Mouse (Mus musculus) embryonic facial prominence, embryonic 15.5 days (tissue): Measurements from ENCODE around the gene Laptm4a. TPM values are rescaled to one million over a fixed set of nuclear protein-coding genes. Genes with fewer than 3 reads are reported as not detected.
"Not testable (repeated sequence)": the region's sequence is repeated elsewhere in the genome, so short reads cannot be mapped to it uniquely, and the experiment has no call there.

Experiments used
- ATAC-seq: fragments of 200-750 bp; cut with Nextera tagmentation; 2 replicates; pipeline ENCODE4 v1.8.0; 2017; ENCODE audit warnings: low read depth, moderate TSS enrichment; ENCODE audit not compliant: insufficient number of reproducible peaks, low FRiP score, low TSS enrichment
- H3K27ac ChIP-seq: fragments of 300-500 bp; sonication (generic); replicated peaks from 2 replicates; pipeline ENCODE4 v1.5.1; 2015; ENCODE audit warnings: mild to moderate bottlenecking, inconsistent platforms
- H3K27me3 ChIP-seq: fragments of 300-500 bp; sonication (generic); 2 replicates; pipeline ENCODE4 v1.6.1; 2015; ENCODE audit warnings: inconsistent platforms
- H3K36me3 ChIP-seq: fragments of 300-500 bp; sonication (generic); 2 replicates; pipeline ENCODE4 v1.6.1; 2015; ENCODE audit warnings: mild to moderate bottlenecking, inconsistent platforms
- H3K4me1 ChIP-seq: fragments of 300-500 bp; sonication (generic); 2 replicates; pipeline ENCODE4 v1.6.1; 2015; ENCODE audit warnings: inconsistent platforms
- H3K4me2 ChIP-seq: fragments of 300-500 bp; sonication (generic); replicated peaks from 2 replicates; pipeline ENCODE4 v1.6.1; 2015; ENCODE audit warnings: mild to moderate bottlenecking, inconsistent platforms
- H3K4me3 ChIP-seq: fragments of 300-500 bp; sonication (generic); replicated peaks from 2 replicates; pipeline ENCODE4 v1.5.1; 2015; ENCODE audit warnings: mild to moderate bottlenecking, inconsistent platforms
- H3K9ac ChIP-seq: fragments of 300-500 bp; sonication (generic); 2 replicates; pipeline ENCODE4 v1.6.1; 2015; ENCODE audit warnings: inconsistent platforms
- H3K9me3 ChIP-seq: fragments of 300-500 bp; sonication (generic); replicated peaks from 2 replicates; pipeline ENCODE4 v1.6.1; 2016; ENCODE audit warnings: inconsistent platforms
- WGBS: fragments of 180-500 bp; shearing (Covaris S2); methylation state at CpG from one replicate; pipeline ENCODE4 v1.1.7; 2015; 5-methylcytosine and 5-hydroxymethylcytosine counted together
- polyA plus RNA-seq: library from polyadenylated mRNA; unstranded; fragments of >200 nt; fragmentation: Nextera tagmentation; extraction: Ambion mirVana; gene quantifications from 2 replicates; pipeline ENCODE4 v1.2.1, GENCODE M21; 2015

Laptm4a gene
- polyA plus RNA-seq, 1 experiment from 2014 or later: 449 TPM

DNA sequence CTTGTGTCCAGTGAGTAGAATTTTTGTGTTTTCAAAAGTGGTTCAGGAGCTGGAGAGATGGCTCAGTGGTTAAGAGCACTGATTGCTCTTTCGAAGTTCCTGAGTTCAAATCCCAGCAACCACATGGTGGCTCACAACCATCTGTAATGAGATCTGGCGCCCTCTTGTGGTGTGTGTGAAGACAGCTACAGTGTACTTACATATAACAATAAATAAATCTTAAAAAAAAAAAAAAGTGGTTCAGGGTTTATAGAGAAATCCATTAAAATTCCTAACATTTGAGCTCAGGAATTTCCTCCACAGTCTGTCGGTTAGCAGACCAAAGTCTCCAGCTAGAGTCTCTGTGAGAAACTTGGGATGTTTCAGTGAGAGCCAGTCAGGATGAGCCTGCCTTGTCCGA lies 14.7 kb downstream of the Laptm4a start:
- not testable (repeated sequence) for H3K27me3 ChIP-seq, H3K4me3 ChIP-seq, H3K9me3 ChIP-seq, H3K9ac ChIP-seq, ATAC-seq, H3K27ac ChIP-seq, H3K4me1 ChIP-seq, H3K4me2 ChIP-seq
- 68% methylated on average over 4 of the region's 4 CpGs for WGBS
- H3K36me3 ChIP-seq: peaks cover 59% of the 10 kb centered on the region

- H3K4me1 ChIP-seq: 0 out of 2 replicates have a peak, but pooled peaks cover 4% of the 10 kb centered on the region
- 95% methylated on average over 4 of the region's 4 CpGs for WGBS
- no peak overlapping the region for H3K4me2 ChIP-seq
- no peak overlapping the region for H3K27ac ChIP-seq
- H3K9ac ChIP-seq: no peak overlapping the region
- no peaks in the 10 kb centered on the region for H3K27me3 ChIP-seq
- H3K4me3 ChIP-seq: no peak overlapping the region
- H3K36me3 ChIP-seq: peaks cover 51% of the 10 kb centered on the region
- H3K9me3 ChIP-seq: no peaks in the 10 kb centered on the region
- ATAC-seq: no peak
Observed at GRCm38 (mm10) chr12:8939490-8939889, 18.0 kb downstream of the Laptm4a start.

GRCm38 (mm10) chr12:8940011-8941005 lies 18.8 kb downstream of the Laptm4a start:
- Histone ChIP-seq H3K9ac (no peak overlapping the region), H3K9me3 (no peaks in the 10 kb centered on the region), H3K4me2 (no peak overlapping the region), H3K27me3 (no peaks in the 10 kb centered on the region), H3K36me3 (peaks cover 43% of the 10 kb centered on the region), H3K4me1 (0 out of 2 replicates have a peak, but pooled peaks cover 4% of the 10 kb centered on the region), H3K4me3 (no peak overlapping the region), H3K27ac (0 out of 2 replicates have a peak overlapping the region, but pooled peaks have one; percentile 7)
- 64% methylated on average over 12 of the region's 12 CpGs for WGBS
- ATAC-seq: no peak

DNA sequence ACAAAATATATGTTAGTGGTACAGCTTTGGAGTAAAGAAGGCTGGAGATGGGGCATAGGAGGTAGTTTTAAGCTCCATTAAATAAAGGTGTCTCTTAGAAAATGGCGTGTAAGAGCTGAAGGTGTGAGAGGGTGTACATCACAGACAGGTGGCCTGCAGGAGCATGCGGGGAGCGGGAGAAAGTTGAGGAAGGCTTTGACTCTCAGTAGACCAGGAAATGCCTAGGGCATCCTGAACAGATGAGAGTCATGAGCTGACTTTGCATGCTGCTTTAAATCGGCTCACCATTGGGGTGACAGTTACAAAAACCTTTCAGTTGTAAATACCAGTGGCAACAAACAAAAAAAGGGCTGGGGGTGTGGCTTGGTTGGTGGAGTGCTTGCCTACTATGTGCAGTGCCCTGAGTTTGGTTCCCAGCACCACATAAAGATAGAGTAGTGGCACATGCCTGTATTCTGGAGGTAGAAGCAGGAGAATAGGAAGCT lies 19.7 kb downstream of the Laptm4a start:
- ATAC-seq: no peak
- Histone ChIP-seq H3K9ac (no peak overlapping the region), H3K4me3 (no peak overlapping the region), H3K36me3 (peaks cover 35% of the 10 kb centered on the region), H3K27me3 (no peaks in the 10 kb centered on the region), H3K27ac (0 out of 2 replicates have a peak overlapping the region, but pooled peaks have one; percentile 7), H3K4me1 (0 out of 2 replicates have a peak, but pooled peaks cover 4% of the 10 kb centered on the region), H3K4me2 (no peak overlapping the region), H3K9me3 (no peaks in the 10 kb centered on the region)
- WGBS: 32% methylated on average over 4 of the region's 4 CpGs

GRCm38 (mm10) chr12:8941699-8942392 lies 20.4 kb downstream of the Laptm4a start:
- Histone ChIP-seq H3K4me2 (no peak overlapping the region), H3K36me3 (peaks cover 28% of the 10 kb centered on the region), H3K4me1 (0 out of 2 replicates have a peak, but pooled peaks cover 4% of the 10 kb centered on the region), H3K27me3 (no peaks in the 10 kb centered on the region), H3K27ac (no peak overlapping the region), H3K4me3 (no peak overlapping the region), H3K9ac (no peak overlapping the region), H3K9me3 (no peaks in the 10 kb centered on the region)
- ATAC-seq: no peak
- 38% methylated on average over 4 of the region's 4 CpGs for WGBS

DNA sequence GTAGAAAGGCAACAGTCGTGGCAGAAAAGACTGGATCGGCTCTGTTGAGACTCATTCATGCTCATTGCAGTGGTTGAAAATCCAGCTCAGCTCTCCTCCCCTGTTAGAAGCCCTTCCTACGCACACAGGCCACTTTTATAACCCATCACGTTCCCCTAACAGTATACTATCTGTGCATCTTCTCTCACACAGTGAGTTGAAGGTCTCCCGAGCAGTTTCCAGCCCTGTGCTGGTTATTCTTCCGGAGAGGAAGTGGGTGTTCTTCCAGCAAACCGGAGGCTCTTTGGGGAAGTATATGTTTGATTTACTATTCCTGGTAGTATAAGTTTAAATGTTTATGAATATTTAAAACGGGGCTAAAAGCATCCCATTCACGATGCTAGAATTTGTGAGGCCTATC lies 25.7 kb downstream of the Laptm4a start:
- Histone ChIP-seq H3K4me1 (peaks cover 10% of the 10 kb centered on the region), H3K27me3 (no peaks in the 10 kb centered on the region), H3K4me3 (peak overlapping the region; percentile 44), H3K9me3 (no peaks in the 10 kb centered on the region), H3K9ac (no peak overlapping the region), H3K36me3 (no peaks in the 10 kb centered on the region), H3K4me2 (peak overlapping the region; percentile 92; the same call in 1 of the 2 replicates), H3K27ac (no peak overlapping the region)
- 50% methylated on average over 9 of the region's 9 CpGs for WGBS
- no peak for ATAC-seq

DNA sequence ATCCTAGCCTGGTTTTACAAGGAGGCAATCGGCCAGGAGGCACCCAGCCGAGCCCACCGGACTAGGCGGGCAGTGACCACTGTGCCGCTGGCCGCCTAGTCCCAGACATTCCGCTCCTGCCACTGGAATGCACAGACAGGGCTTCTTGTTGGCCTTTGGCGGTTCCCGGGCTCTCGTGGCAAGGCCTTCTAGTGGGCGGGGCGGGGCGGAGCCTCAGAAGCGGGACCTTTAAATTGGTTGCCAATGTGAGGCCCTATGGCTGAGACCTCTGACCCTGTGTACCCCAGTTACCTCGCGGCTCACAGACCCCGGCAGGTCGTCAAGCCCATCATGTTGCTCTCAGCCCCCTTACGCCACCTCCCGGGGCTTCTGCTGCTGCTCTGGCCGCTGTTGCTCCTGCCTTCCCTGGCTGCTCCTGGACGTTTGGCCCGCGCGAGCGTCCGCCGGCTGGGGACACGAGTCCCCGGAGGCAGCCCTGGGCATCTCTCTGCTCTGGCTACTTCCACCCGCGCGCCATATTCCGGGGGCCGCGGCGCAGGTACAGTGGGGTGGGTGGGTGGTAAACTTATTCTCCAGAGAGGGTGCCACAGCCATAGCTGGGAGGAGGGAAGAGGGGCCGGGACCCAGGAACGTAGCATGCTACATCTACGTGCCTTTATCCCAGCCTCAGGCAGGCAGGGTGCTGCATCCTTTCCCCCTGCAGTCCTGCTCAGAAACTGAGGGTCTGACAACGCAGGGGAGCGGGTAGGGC lies 26.4 kb downstream of the Laptm4a start, which contains the start of gene Matn3:
TSS of gene Matn3 (plus strand) at position 216 of the 751 bp plus-strand sequence.
- ATAC-seq: peak; percentile 80
- H3K9me3 ChIP-seq: no peaks in the 10 kb centered on the region
- no peaks in the 10 kb centered on the region for H3K36me3 ChIP-seq
- H3K4me1 ChIP-seq: peaks cover 10% of the 10 kb centered on the region
- peak within 1 kb of the TSS; percentile 92 for H3K4me2 ChIP-seq
- no peaks in the 10 kb centered on the region for H3K27me3 ChIP-seq
- peak within 1 kb of the TSS; percentile 44 for H3K4me3 ChIP-seq
- peak within 1 kb of the TSS; percentile 26 for H3K9ac ChIP-seq
- 1% methylated on average over 42 of the region's 42 CpGs for WGBS
- H3K27ac ChIP-seq: 0 out of 2 replicates have a peak within 1 kb of the TSS, but pooled peaks have one; percentile 22

DNA sequence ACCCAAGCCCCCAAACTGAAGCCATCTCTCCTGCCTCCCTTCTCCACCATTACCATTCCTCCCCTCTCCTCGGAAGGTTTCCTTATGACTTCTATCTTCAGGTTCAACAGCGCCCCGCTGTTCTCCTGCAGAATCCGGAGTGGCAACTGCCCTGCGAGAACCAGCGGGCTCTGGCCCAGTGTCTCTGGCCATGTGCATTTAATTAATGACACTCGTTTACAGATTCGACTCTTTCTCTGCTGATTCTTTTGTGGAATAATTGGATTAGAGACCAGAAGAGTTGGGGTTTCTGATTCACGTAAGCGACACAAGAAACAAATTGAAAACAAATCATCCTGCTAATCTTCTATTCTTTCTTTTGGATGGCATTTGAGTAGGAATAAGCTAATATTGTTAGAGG lies 31.7 kb downstream of the Laptm4a start:
- no peaks in the 10 kb centered on the region for H3K36me3 ChIP-seq
- 41% methylated on average over 10 of the region's 10 CpGs for WGBS
- no peak overlapping the region for H3K9ac ChIP-seq
- peaks cover 3% of the 10 kb centered on the region for H3K4me1 ChIP-seq
- no peak overlapping the region for H3K27ac ChIP-seq
- H3K9me3 ChIP-seq: no peaks in the 10 kb centered on the region
- H3K4me2 ChIP-seq: no peak overlapping the region
- no peaks in the 10 kb centered on the region for H3K27me3 ChIP-seq
- H3K4me3 ChIP-seq: no peak overlapping the region
- no peak for ATAC-seq

- H3K4me1 ChIP-seq: no peaks in the 10 kb centered on the region
- no peak overlapping the region for H3K4me3 ChIP-seq
- 60% methylated on average over 9 of the region's 9 CpGs for WGBS
- peak; percentile 60 for ATAC-seq
- no peak overlapping the region for H3K4me2 ChIP-seq
- H3K27me3 ChIP-seq: no peaks in the 10 kb centered on the region
- H3K9me3 ChIP-seq: no peaks in the 10 kb centered on the region
- H3K36me3 ChIP-seq: no peaks in the 10 kb centered on the region
- H3K9ac ChIP-seq: no peak overlapping the region
- H3K27ac ChIP-seq: no peak overlapping the region
Observed at GRCm38 (mm10) chr12:8954161-8954561, 32.7 kb downstream of the Laptm4a start.

DNA sequence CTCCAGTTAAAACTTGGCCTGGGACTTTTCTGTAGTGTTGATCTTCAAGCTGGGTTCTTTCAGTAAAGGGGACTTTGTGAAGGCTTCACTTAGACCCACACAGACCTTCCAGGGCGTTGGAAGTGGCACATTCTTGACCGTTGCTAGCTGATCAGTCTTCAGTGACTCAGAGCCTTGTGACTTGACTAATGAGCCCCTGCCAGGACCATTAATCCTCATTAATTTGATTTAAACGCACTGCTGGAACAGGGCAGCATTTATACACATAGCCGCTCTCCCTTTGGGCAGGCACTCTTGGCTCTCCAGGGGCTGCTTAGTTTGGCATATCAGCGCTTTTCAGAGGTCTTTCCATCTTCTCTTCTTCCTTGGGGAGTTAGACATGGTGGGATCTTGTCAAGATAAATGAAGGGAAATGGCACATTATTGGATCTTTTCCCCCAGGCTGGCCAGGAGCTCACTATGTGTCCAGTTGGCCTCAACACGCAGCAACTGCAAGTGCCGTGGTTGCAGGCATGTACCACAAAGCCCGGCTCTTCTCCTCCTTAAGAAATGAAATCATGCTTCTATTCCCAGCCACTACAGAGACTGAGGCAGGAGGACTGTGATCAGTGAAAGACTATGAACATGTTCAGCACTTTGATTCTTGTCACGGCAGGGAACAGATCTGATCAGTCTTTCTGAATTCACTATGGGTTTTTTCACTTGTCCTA lies 40.3 kb downstream of the Laptm4a start:
- H3K36me3 ChIP-seq: no peaks in the 10 kb centered on the region
- H3K9me3 ChIP-seq: no peaks in the 10 kb centered on the region
- H3K4me3 ChIP-seq: no peak overlapping the region
- ATAC-seq: no peak
- no peaks in the 10 kb centered on the region for H3K27me3 ChIP-seq
- H3K4me1 ChIP-seq: no peaks in the 10 kb centered on the region
- H3K4me2 ChIP-seq: no peak overlapping the region
- H3K9ac ChIP-seq: no peak overlapping the region
- H3K27ac ChIP-seq: no peak overlapping the region
- whole genome bisulfite sequencing: 71% methylated on average over 9 of the region's 9 CpGs
